Mouse (Mus musculus) kidney, postnatal 0 days (tissue): ENCODE measurements around the gene Cryba4. TPM values are rescaled to one million over a fixed set of nuclear protein-coding genes. Genes with fewer than 3 reads are reported as not detected.

Experiments
- ATAC-seq: fragments of 200-750 bp; cut with Nextera tagmentation; replicated peaks from 2 replicates; pipeline ENCODE4 v1.8.0; 2017; ENCODE audit warnings: low read depth, moderate number of reproducible peaks, moderate TSS enrichment, moderate library complexity; ENCODE audit not compliant: low FRiP score
- DNase-seq: peaks from one replicate; pipeline ENCODE4 v3.0.0-alpha.2; 2016; ENCODE audit warnings: low spot score
- H3K27ac ChIP-seq: fragments of 300-500 bp; sonication (generic); 2 replicates; pipeline ENCODE4 v1.5.1; 2014; ENCODE audit warnings: mild to moderate bottlenecking
- H3K27me3 ChIP-seq: fragments of 300-500 bp; sonication (generic); 2 replicates; pipeline ENCODE4 v1.6.1; 2014; ENCODE audit warnings: low read length, mixed read lengths; ENCODE audit not compliant: insufficient read depth
- H3K36me3 ChIP-seq: fragments of 300-500 bp; sonication (generic); 2 replicates; pipeline ENCODE4 v1.6.1; 2014; ENCODE audit warnings: low read length, mixed read lengths; ENCODE audit not compliant: insufficient read depth
- H3K4me1 ChIP-seq: fragments of 300-500 bp; sonication (generic); replicated peaks from 2 replicates; pipeline ENCODE4 v1.6.1; 2014; ENCODE audit warnings: antibody characterized with exemption, low read length, mixed read lengths; ENCODE audit not compliant: insufficient read depth
- H3K4me2 ChIP-seq: fragments of 300-500 bp; sonication (generic); 2 replicates; pipeline ENCODE4 v1.6.1; 2014; ENCODE audit warnings: mild to moderate bottlenecking, low read length, moderate library complexity, mixed read lengths
- H3K4me3 ChIP-seq: fragments of 300-500 bp; sonication (generic); replicated peaks from 2 replicates; pipeline ENCODE4 v1.5.1; 2014; ENCODE audit warnings: low read depth, low read length
- H3K9ac ChIP-seq: fragments of 300-500 bp; sonication (generic); 2 replicates; pipeline ENCODE4 v1.6.1; 2014; ENCODE audit warnings: low read depth, low read length
- H3K9me3 ChIP-seq: fragments of 300-500 bp; sonication (generic); replicated peaks from 2 replicates; pipeline ENCODE4 v1.6.1; 2016; ENCODE audit warnings: low read length, inconsistent platforms, mixed read lengths
- CTCF ChIP-seq: IDR thresholded peaks from 2 replicates; pipeline ENCODE4 v1.5.1; 2016; ENCODE audit warnings: antibody characterized with exemption, low read depth, mild to moderate bottlenecking, moderate library complexity
- WGBS: fragments of 180-500 bp; shearing (Covaris S2); extraction: QIAGEN DNeasy Blood & Tissue Kit; methylation state at CpG from one replicate; pipeline ENCODE4 v1.1.7; 2014; 5-methylcytosine and 5-hydroxymethylcytosine counted together
- polyA plus RNA-seq: library from polyadenylated mRNA; unstranded; fragments of >200 nt; fragmentation: Nextera tagmentation; extraction: Ambion mirVana; gene quantifications from 2 replicates; pipeline ENCODE4 v1.2.1, GENCODE M21; 2015

Gene Cryba4
- polyA plus RNA-seq, 1 experiment from 2014 or later, result 0.58 TPM

DNA sequence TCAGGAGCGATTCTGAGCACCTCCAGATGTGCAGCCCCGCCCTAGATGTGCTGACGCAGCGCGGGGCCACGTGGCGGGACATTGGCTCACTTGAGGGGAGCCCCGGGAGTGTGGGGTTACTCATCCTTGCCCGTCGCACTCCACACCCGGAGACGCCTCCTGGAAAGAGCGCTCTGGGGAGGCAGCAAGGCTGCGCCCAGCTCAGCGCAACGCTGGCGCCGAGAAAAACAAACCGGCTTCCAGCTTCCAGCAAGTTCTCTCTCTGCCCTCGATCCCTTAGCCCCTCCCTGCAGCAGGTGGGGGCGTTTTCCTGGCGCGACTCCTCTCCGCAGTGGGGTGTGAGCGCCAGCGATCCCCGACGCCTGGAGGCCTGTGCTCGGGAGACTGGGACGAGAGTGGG lies 25.0 kb downstream of the Cryba4 start:
- no peak for ATAC-seq
- peak overlapping the region; percentile 46; the same call in 1 of the 2 replicates for H3K9ac ChIP-seq
- DNase-seq, result no peak

DNA sequence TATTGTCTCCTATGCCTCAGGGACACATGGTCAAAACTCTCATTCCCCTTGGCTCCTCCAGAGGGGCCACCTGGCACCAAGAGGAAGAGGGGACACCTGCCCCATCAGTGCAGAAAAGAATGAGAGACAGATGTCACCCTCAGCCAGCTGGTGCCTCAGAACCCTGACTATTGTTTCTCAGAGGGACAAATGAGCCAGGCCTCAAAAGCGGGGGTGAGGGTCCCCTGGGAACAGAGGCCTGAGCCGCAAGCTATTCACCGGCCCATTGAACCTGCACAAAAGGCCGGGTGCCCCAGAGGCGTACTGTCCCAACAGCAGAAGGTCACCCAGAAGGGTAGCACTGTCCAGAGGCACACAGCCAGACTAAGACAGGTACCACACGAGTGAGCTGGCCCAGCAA lies 26.7 kb downstream of the Cryba4 start:
- H3K27ac ChIP-seq, result no peak overlapping the region
- H3K4me3 ChIP-seq, result no peak overlapping the region
- 59% methylated on average over 6 of the region's 6 CpGs for WGBS
- peaks cover 13% of the 10 kb centered on the region for H3K4me1 ChIP-seq
- TF ChIP-seq CTCF, result no peak
- no peaks in the 10 kb centered on the region for H3K36me3 ChIP-seq
- peaks cover 33% of the 10 kb centered on the region for H3K27me3 ChIP-seq
- no peak overlapping the region for H3K4me2 ChIP-seq
- no peak overlapping the region for H3K9ac ChIP-seq
- no peaks in the 10 kb centered on the region for H3K9me3 ChIP-seq
- no peak for ATAC-seq
- DNase-seq, result no peak

More for the DNA sequence above, 25.0 kb downstream of the Cryba4 start:
- Histone ChIP-seq H3K9me3 (no peaks in the 10 kb centered on the region), H3K27me3 (peaks cover 33% of the 10 kb centered on the region), H3K4me1 (peaks cover 13% of the 10 kb centered on the region), H3K36me3 (no peaks in the 10 kb centered on the region), H3K4me3 (peak overlapping the region; percentile 25), H3K27ac (no peak overlapping the region), H3K4me2 (peak overlapping the region; percentile 58)
- TF ChIP-seq CTCF, result no peak
- WGBS, result under 1% methylated on average over 30 of the region's 30 CpGs

DNA sequence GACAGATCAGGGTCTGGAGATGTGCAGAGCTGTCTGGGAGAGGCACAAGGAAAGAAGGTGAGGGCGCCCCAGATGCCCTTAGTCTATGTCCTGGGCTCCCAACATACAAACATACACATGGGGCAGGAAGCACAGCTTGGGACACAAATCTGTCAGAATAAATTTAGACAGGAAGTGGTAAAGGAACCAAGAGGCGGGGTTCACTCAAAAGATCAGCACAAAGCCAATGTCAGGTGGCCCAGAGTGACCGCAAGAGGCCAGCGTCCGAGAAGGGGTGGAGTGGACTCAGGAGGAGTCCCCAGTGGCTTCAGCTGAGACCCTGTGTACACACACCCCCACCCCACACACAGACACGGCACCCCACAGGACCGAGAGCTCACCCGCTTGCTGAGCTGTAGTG lies 32.1 kb downstream of the Cryba4 start:
- ATAC-seq (no peak), DNase-seq (no peak)
- no peaks in the 10 kb centered on the region for H3K9me3 ChIP-seq
- H3K4me2 ChIP-seq, result no peak overlapping the region
- no peaks in the 10 kb centered on the region for H3K27me3 ChIP-seq
- H3K27ac ChIP-seq, result no peak overlapping the region
- H3K36me3 ChIP-seq, result no peaks in the 10 kb centered on the region
- 64% methylated on average over 8 of the region's 8 CpGs for WGBS
- no peak overlapping the region for H3K4me3 ChIP-seq
- no peak overlapping the region for H3K9ac ChIP-seq
- no peak for TF ChIP-seq CTCF
- H3K4me1 ChIP-seq, result peaks cover 6% of the 10 kb centered on the region; the same call in 1 of the 2 replicates

DNA sequence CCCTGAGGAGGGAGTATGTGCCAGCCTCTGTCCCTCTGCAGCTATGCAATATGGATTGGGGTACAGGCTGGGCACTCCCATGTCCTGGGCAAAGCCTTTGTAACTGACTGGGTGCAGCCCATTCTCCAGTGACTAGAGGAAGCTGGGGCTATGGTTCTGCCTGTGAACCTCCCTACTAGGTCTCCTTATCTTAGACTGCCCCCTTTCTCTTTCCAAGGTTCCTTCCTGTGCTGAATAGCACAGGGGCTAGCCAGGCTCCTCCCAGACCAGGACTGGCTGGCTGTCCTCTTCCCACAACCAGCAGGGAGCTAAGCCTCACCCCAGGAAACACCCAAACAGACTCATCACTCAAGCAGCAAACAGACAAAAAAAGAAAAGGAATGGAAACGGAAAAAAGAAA lies 32.9 kb downstream of the Cryba4 start:
- Histone ChIP-seq H3K4me1 (peaks cover 6% of the 10 kb centered on the region; the same call in 1 of the 2 replicates), H3K4me2 (no peak overlapping the region), H3K27ac (no peak overlapping the region), H3K9me3 (no peaks in the 10 kb centered on the region), H3K4me3 (no peak overlapping the region), H3K36me3 (no peaks in the 10 kb centered on the region), H3K9ac (no peak overlapping the region), H3K27me3 (no peaks in the 10 kb centered on the region)
- DNase-seq (no peak), ATAC-seq (no peak)
- TF ChIP-seq CTCF, result 0 out of 2 replicates have a peak, but pooled peaks have one; percentile 5
- 30% methylated on average over 1 of the region's 1 CpGs for WGBS

DNA sequence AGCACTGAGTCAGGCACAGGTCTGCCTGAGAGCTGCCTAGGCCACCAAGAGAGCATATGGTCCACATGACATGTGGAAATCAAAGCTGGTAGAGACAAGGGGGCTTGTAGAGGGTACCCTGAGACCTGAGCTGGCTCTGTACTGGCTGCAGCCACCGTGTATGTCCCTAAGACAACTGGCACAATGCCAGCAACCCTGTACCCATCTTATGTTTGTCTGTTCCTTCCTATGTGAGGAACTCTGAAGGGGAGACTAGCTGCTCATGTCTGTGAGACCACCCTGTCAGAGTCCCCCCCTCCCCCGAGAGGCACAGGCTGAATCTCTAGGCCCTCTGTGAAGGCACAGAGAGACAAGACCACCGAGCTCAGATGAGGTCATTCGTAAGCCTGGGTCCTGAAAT lies 33.6 kb downstream of the Cryba4 start:
- H3K27ac ChIP-seq, result no peak overlapping the region
- H3K9me3 ChIP-seq, result no peaks in the 10 kb centered on the region
- no peak overlapping the region for H3K4me2 ChIP-seq
- ATAC-seq (no peak), DNase-seq (no peak)
- H3K36me3 ChIP-seq, result no peaks in the 10 kb centered on the region
- TF ChIP-seq CTCF, result no peak
- H3K4me3 ChIP-seq, result no peak overlapping the region
- WGBS, result 69% methylated on average over 4 of the region's 4 CpGs
- no peaks in the 10 kb centered on the region for H3K27me3 ChIP-seq
- no peak overlapping the region for H3K9ac ChIP-seq
- peaks cover 6% of the 10 kb centered on the region; the same call in 1 of the 2 replicates for H3K4me1 ChIP-seq

DNA sequence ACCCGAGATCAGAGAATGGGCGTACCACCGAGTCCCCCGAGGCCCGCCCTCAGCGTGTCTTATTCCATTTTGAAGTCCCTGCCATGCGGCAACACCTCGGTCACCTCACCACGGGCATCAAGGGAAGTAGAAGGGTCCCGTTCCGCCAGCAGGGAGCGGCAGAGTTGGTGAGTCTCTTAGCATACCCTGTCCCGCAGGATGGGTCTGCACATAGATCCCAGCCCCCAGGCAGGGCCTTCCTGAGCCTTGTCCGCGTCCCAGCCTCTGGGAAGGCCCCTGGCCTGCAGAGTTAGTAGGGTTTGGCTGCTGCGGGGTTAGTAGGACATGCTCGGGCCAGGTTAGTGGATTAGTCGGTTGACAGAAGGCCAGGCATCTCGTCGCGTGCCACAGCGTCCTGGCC lies 35.3 kb downstream of the Cryba4 start:
- H3K4me1 ChIP-seq, result peaks cover 6% of the 10 kb centered on the region; the same call in 1 of the 2 replicates

DNA sequence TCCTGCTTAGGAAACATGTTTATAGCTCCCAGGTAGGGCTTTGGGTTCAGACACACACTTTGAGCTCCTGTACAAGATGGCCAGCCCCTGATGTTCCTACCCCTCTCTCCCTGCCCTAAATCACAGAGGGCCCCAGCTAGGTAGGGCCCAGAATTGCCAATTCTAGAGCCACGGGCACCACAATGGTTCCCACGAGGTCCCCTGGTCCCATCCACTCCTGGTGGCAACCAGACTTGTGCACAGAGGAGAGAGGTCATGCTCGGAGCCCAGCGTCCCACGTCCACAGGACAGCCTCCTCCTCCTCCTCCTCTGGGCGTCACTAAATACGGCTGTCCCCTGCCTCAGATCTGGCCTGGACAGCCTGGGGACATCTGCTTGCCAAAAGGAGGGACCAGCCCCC lies 36.0 kb downstream of the Cryba4 start:
- DNase-seq (no peak), ATAC-seq (no peak)
- Histone ChIP-seq H3K27ac (no peak overlapping the region), H3K9ac (no peak overlapping the region), H3K4me2 (no peak overlapping the region), H3K9me3 (no peaks in the 10 kb centered on the region), H3K36me3 (no peaks in the 10 kb centered on the region), H3K27me3 (no peaks in the 10 kb centered on the region), H3K4me3 (no peak overlapping the region), H3K4me1 (peaks cover 6% of the 10 kb centered on the region; the same call in 1 of the 2 replicates)
- WGBS, result 77% methylated on average over 7 of the region's 7 CpGs
- no peak for TF ChIP-seq CTCF

More for the DNA sequence above, 35.3 kb downstream of the Cryba4 start:
- DNase-seq, result no peak
- no peak for ATAC-seq
- H3K9me3 ChIP-seq, result no peaks in the 10 kb centered on the region
- no peaks in the 10 kb centered on the region for H3K27me3 ChIP-seq
- H3K36me3 ChIP-seq, result no peaks in the 10 kb centered on the region
- TF ChIP-seq CTCF, result peak; percentile 21; the same call in 1 of the 2 replicates
- no peak overlapping the region for H3K27ac ChIP-seq
- 65% methylated on average over 22 of the region's 22 CpGs for WGBS
- no peak overlapping the region for H3K4me2 ChIP-seq
- no peak overlapping the region for H3K9ac ChIP-seq
- no peak overlapping the region for H3K4me3 ChIP-seq
